Mouse (Mus musculus) spleen, adult 18-20 months (tissue): ENCODE data around the gene Sowaha.
A peak's percentile ranks its signal among the peaks of the same experiment; 100 is the strongest.

Experiments used
- DNase-seq, 2 experiments: peaks; one replicate each; pipeline ENCODE4 v3.0.0; 2022; ENCODE audit warnings: mixed read lengths in 2 of 2

The Sowaha gene

GRCm38 (mm10) chr11:53469968-53470695 is 9.9 kb downstream of the Sowaha start, which contains the start of gene Gm9837:
TSS of gene Gm9837 (minus strand) at chr11:53470479.
- peak; percentile 57 to 81 for DNase-seq

GRCm38 (mm10) chr11:53469294-53469967 is 10.6 kb downstream of the Sowaha start:
- no peak for DNase-seq

GRCm38 (mm10) chr11:53466231-53466971 is 13.7 kb downstream of the Sowaha start:
- peak in 1 of 2 experiments; percentile 28 for DNase-seq

- DNase-seq = no peak
Observed at GRCm38 (mm10) chr11:53463551-53464424, 16.3 kb downstream of the Sowaha start.

GRCm38 (mm10) chr11:53461727-53462126 is 18.3 kb downstream of the Sowaha start:
- no peak for DNase-seq

- no peak for DNase-seq
Observed at GRCm38 (mm10) chr11:53460192-53460591, 19.9 kb downstream of the Sowaha start.

GRCm38 (mm10) chr11:53458996-53459395 is 21.1 kb downstream of the Sowaha start:
- no peak for DNase-seq

GRCm38 (mm10) chr11:53457372-53457954 is 22.6 kb downstream of the Sowaha start:
- no peak for DNase-seq

GRCm38 (mm10) chr11:53456474-53457371 is 23.4 kb downstream of the Sowaha start, which contains the start of the genes Gm10447 and Shroom1:
TSS of gene Gm10447 (minus strand) at chr11:53457110.
TSS of gene Shroom1 (plus strand) at chr11:53457205.
- no peak for DNase-seq

GRCm38 (mm10) chr11:53453031-53453430 is 27.0 kb downstream of the Sowaha start:
- DNase-seq = no peak

GRCm38 (mm10) chr11:53452396-53452795 is 27.7 kb downstream of the Sowaha start:
- no peak for DNase-seq

GRCm38 (mm10) chr11:53451361-53451760 is 28.7 kb downstream of the Sowaha start:
- no peak for DNase-seq

GRCm38 (mm10) chr11:53450070-53450705 is 29.9 kb downstream of the Sowaha start:
- DNase-seq = no peak

- DNase-seq = no peak
Observed at GRCm38 (mm10) chr11:53448529-53448928, 31.5 kb downstream of the Sowaha start.

- no peak for DNase-seq
Observed at GRCm38 (mm10) chr11:53447996-53448395, 32.1 kb downstream of the Sowaha start.

GRCm38 (mm10) chr11:53446183-53446582 is 33.9 kb downstream of the Sowaha start:
- DNase-seq = no peak

GRCm38 (mm10) chr11:53445562-53445961 is 34.5 kb downstream of the Sowaha start:
- DNase-seq = no peak

- peak in 1 of 2 experiments; percentile 24 for DNase-seq
Observed at GRCm38 (mm10) chr11:53443861-53444260, 36.2 kb downstream of the Sowaha start.

GRCm38 (mm10) chr11:53441921-53442320 is 38.2 kb downstream of the Sowaha start:
- DNase-seq = no peak

GRCm38 (mm10) chr11:53436338-53436737 is 43.7 kb downstream of the Sowaha start:
- DNase-seq = no peak
